Mouse (Mus musculus) heart, embryonic 16.5 days (tissue): ENCODE results near the gene Vegfa. TPM values are rescaled to one million over a fixed set of nuclear protein-coding genes. Genes with fewer than 3 reads are reported as not detected.

Source experiments
- ATAC-seq: fragments of 200-750 bp; cut with Nextera tagmentation; replicated peaks from 2 replicates; pipeline ENCODE4 v1.8.0; 2017; ENCODE audit warnings: moderate number of reproducible peaks; ENCODE audit not compliant: insufficient read depth, low FRiP score; ENCODE audit errors: extremely low read depth
- H3K27ac ChIP-seq: fragments of 300-500 bp; sonication (generic); 2 replicates; pipeline ENCODE4 v1.5.1; 2014; ENCODE audit warnings: mild to moderate bottlenecking, low read length, control low read depth, moderate library complexity
- H3K27me3 ChIP-seq: fragments of 300-500 bp; sonication (generic); 2 replicates; pipeline ENCODE4 v1.6.1; 2014; ENCODE audit warnings: low read length, mixed read lengths; ENCODE audit not compliant: control insufficient read depth, insufficient read depth
- H3K36me3 ChIP-seq: fragments of 300-500 bp; sonication (generic); 2 replicates; pipeline ENCODE4 v1.6.1; 2014; ENCODE audit not compliant: control insufficient read depth, insufficient read depth
- H3K4me1 ChIP-seq: fragments of 300-500 bp; sonication (generic); 2 replicates; pipeline ENCODE4 v1.6.1; 2014; ENCODE audit warnings: low read length, mixed read lengths; ENCODE audit not compliant: control insufficient read depth, insufficient read depth
- H3K4me2 ChIP-seq: fragments of 300-500 bp; sonication (generic); 2 replicates; pipeline ENCODE4 v1.6.1; 2014; ENCODE audit warnings: low read depth, mild to moderate bottlenecking, control low read depth, low read length
- H3K4me3 ChIP-seq: fragments of 300-500 bp; sonication (generic); 2 replicates; pipeline ENCODE4 v1.5.1; 2014; ENCODE audit warnings: mild to moderate bottlenecking, control low read depth, low read length
- H3K9ac ChIP-seq: fragments of 300-500 bp; sonication (generic); 2 replicates; pipeline ENCODE4 v1.6.1; 2014; ENCODE audit warnings: low read length, control low read depth
- H3K9me3 ChIP-seq: fragments of 300-500 bp; sonication (generic); replicated peaks from 2 replicates; pipeline ENCODE4 v1.6.1; 2016; ENCODE audit warnings: low read length; ENCODE audit not compliant: control insufficient read depth
- WGBS: fragments of 180-500 bp; shearing (Covaris S2); extraction: QIAGEN DNeasy Blood & Tissue Kit; methylation state at CpG from one replicate; pipeline ENCODE4 v1.1.7; 2014; 5-methylcytosine and 5-hydroxymethylcytosine counted together
- polyA plus RNA-seq: library from polyadenylated mRNA; unstranded; fragments of >200 nt; fragmentation: Nextera tagmentation; extraction: Ambion mirVana; gene quantifications from 2 replicates; pipeline ENCODE4 v1.2.1, GENCODE M21; 2015

Vegfa gene
- polyA plus RNA-seq, 1 experiment from 2014 or later, result 6.4 TPM

DNA sequence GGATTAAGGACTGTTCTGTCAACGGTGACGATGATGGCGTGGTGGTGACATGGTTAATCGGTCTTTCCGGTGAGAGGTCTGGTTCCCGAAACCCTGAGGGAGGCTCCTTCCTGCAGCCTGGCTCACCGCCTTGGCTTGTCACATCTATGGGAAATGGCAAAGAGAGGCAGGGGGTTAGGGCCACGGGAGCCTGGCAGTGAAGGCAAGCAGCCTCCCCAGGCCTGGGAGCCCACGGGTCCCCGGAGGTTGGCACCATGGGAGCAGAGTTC lies 13.5 kb downstream of the Vegfa start:
- Histone ChIP-seq H3K4me2 (no peak overlapping the region), H3K4me3 (no peak overlapping the region), H3K36me3 (peaks cover 60% of the 10 kb centered on the region), H3K27ac (no peak overlapping the region), H3K9me3 (no peaks in the 10 kb centered on the region), H3K9ac (no peak overlapping the region), H3K27me3 (no peaks in the 10 kb centered on the region), H3K4me1 (peaks cover 18% of the 10 kb centered on the region)
- WGBS, result 70% methylated on average over 10 of the region's 10 CpGs
- no peak for ATAC-seq

DNA sequence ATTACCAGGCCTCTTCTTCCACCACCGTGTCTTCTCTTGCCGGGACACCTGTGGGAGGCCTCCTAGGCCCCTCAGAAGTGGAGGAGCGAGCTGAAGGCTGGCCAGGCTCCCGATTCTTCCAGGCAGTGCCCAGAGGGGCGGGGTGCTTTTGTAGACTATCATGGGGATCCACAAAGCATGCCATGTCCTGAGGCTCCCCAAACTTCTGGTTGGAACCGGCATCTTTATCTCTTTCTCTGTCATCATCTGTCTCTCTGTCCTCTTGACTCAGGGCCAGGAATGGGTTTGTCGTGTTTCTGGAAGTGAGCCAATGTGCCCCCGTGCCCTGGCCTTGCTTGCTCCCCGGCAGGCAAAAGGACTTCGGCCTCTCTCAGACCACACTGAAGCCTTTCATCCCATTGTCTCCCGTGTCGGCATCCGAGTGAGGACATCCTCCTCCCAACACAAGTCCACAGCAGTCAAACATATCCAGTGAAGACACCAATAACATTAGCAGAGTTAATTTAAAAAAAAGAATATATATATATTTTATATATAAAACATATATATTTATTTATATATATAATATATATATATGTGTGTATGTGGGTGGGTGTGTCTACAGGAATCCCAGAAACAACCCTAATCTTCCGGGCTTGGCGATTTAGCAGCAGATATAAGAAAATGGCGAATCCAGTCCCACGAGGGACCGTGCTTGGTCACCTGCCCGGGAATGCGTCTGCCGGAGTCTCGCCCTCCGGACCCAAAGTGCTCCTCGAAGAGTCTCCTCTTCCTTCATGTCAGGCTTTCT lies 14.0 kb downstream of the Vegfa start:
- Histone ChIP-seq H3K4me1 (peaks cover 14% of the 10 kb centered on the region), H3K4me2 (no peak overlapping the region), H3K4me3 (no peak overlapping the region), H3K9me3 (no peaks in the 10 kb centered on the region), H3K27me3 (no peaks in the 10 kb centered on the region), H3K27ac (no peak overlapping the region), H3K9ac (no peak overlapping the region), H3K36me3 (peaks cover 55% of the 10 kb centered on the region)
- ATAC-seq, result no peak
- WGBS, result 57% methylated on average over 24 of the region's 24 CpGs

DNA sequence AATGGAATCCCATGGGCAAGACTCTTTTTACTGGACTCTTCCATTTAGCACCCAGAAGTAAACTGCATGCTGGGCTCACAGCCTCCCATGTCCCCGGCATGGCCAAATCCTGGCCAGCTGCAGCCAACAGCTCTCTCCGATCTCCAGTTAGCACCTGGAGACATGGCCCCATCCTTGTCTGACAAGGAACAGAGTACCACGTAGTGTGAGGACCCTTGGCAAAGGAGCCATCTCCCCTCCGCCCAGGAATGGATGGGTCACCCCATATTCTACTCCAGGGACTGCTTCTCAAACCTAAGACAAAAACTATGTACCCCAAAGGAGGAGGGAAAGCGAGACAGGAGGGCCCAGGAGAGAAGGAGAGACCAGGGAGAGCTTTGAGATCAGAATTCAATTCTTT lies 15.6 kb downstream of the Vegfa start:
- no peak overlapping the region for H3K4me3 ChIP-seq
- H3K36me3 ChIP-seq, result peaks cover 40% of the 10 kb centered on the region
- no peak overlapping the region for H3K4me2 ChIP-seq
- no peaks in the 10 kb centered on the region for H3K27me3 ChIP-seq
- H3K9me3 ChIP-seq, result no peaks in the 10 kb centered on the region
- H3K9ac ChIP-seq, result no peak overlapping the region
- H3K27ac ChIP-seq, result no peak overlapping the region
- 85% methylated on average over 5 of the region's 5 CpGs for WGBS
- no peak for ATAC-seq
- peaks cover 8% of the 10 kb centered on the region; the same call in 1 of the 2 replicates for H3K4me1 ChIP-seq

- WGBS, result 81% methylated on average over 6 of the region's 6 CpGs
- no peak overlapping the region for H3K9ac ChIP-seq
- peaks cover 33% of the 10 kb centered on the region for H3K36me3 ChIP-seq
These were observed 16.2 kb downstream of the Vegfa start for GRCm38 (mm10) chr17:46015967-46016366.

GRCm38 (mm10) chr17:46014935-46015334 lies 17.2 kb downstream of the Vegfa start:
- Histone ChIP-seq H3K27ac (no peak overlapping the region), H3K9ac (no peak overlapping the region), H3K4me3 (no peak overlapping the region), H3K27me3 (no peaks in the 10 kb centered on the region), H3K36me3 (peaks cover 24% of the 10 kb centered on the region), H3K9me3 (no peaks in the 10 kb centered on the region), H3K4me1 (peaks cover 8% of the 10 kb centered on the region; the same call in 1 of the 2 replicates), H3K4me2 (no peak overlapping the region)
- 84% methylated on average over 2 of the region's 2 CpGs for WGBS
- no peak for ATAC-seq

More at GRCm38 (mm10) chr17:46015967-46016366, 16.2 kb downstream of the Vegfa start:
- Histone ChIP-seq H3K4me3 (no peak overlapping the region), H3K27ac (no peak overlapping the region), H3K4me1 (peaks cover 8% of the 10 kb centered on the region; the same call in 1 of the 2 replicates), H3K4me2 (no peak overlapping the region), H3K9me3 (no peaks in the 10 kb centered on the region), H3K27me3 (no peaks in the 10 kb centered on the region)
- no peak; the same call in 1 of the 2 replicates for ATAC-seq

GRCm38 (mm10) chr17:46013549-46013948 lies 18.6 kb downstream of the Vegfa start:
- no peak overlapping the region for H3K27ac ChIP-seq
- no peaks in the 10 kb centered on the region for H3K27me3 ChIP-seq
- ATAC-seq, result no peak
- WGBS, result 83% methylated on average over 15 of the region's 15 CpGs
- H3K9ac ChIP-seq, result no peak overlapping the region
- H3K4me2 ChIP-seq, result no peak overlapping the region
- H3K9me3 ChIP-seq, result no peaks in the 10 kb centered on the region
- peaks cover 15% of the 10 kb centered on the region for H3K36me3 ChIP-seq
- no peak overlapping the region for H3K4me3 ChIP-seq
- peaks cover 11% of the 10 kb centered on the region; the same call in 1 of the 2 replicates for H3K4me1 ChIP-seq

DNA sequence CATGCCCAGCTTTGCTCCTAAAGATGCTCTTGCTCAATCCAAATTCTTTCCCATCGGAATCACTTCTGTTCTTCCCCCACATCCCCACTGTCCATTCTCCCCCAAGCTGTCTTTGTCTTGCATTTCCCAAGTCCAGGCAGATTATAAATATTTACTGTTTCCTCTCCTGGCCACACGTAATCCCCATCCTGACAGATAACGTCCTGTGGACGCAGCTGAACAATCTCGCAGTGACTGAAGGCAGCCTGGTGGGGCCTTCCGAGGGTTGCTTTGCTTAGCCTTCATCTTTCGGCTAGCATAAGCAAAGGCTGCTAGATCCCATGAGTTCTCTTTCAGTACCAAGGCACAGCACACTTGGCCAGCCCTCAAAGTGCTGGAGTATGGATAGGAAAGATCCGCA lies 20.0 kb downstream of the Vegfa start:
- no peak for ATAC-seq
- H3K9ac ChIP-seq, result no peak overlapping the region

DNA sequence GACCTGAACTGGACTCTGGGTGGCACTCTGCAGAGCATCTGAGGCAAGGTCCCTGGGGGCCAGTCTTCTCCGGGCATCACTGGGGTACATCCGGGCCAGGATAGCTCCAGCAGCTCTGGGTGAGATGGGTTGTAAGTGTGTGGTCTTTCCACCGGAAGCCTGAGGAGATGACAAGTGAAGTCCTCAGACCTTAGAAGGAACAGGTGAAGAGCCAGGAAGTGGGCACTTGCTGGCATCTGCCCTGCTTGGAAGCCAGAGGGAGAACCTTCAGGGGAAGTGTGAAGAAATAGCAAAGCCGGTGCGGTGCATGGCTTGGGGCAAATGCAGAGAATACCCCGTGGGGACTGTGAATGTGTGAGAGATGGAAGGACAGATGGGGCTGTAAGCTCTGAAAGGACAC lies 21.7 kb downstream of the Vegfa start:
- no peak overlapping the region for H3K9ac ChIP-seq
- no peak overlapping the region for H3K27ac ChIP-seq
- ATAC-seq, result no peak
- H3K4me1 ChIP-seq, result peaks cover 6% of the 10 kb centered on the region; the same call in 1 of the 2 replicates
- no peaks in the 10 kb centered on the region for H3K9me3 ChIP-seq
- H3K4me2 ChIP-seq, result no peak overlapping the region
- no peaks in the 10 kb centered on the region for H3K27me3 ChIP-seq
- no peak overlapping the region for H3K4me3 ChIP-seq
- no peaks in the 10 kb centered on the region for H3K36me3 ChIP-seq
- 82% methylated on average over 6 of the region's 6 CpGs for whole genome bisulfite sequencing

More for the DNA sequence above, 20.0 kb downstream of the Vegfa start:
- Histone ChIP-seq H3K4me3 (no peak overlapping the region), H3K27ac (no peak overlapping the region), H3K9me3 (no peaks in the 10 kb centered on the region), H3K27me3 (no peaks in the 10 kb centered on the region), H3K4me2 (no peak overlapping the region), H3K36me3 (peaks cover 5% of the 10 kb centered on the region; the same call in 1 of the 2 replicates), H3K4me1 (peaks cover 6% of the 10 kb centered on the region; the same call in 1 of the 2 replicates)
- 45% methylated on average over 8 of the region's 8 CpGs for WGBS

GRCm38 (mm10) chr17:46009182-46009581 lies 23.0 kb downstream of the Vegfa start:
- peak; percentile 76 for ATAC-seq
- no peak overlapping the region for H3K9ac ChIP-seq
- no peaks in the 10 kb centered on the region for H3K36me3 ChIP-seq
- no peak overlapping the region for H3K4me2 ChIP-seq
- no peaks in the 10 kb centered on the region for H3K9me3 ChIP-seq
- H3K4me1 ChIP-seq, result peaks cover 8% of the 10 kb centered on the region
- no peak overlapping the region for H3K27ac ChIP-seq
- 34% methylated on average over 7 of the region's 7 CpGs for WGBS
- H3K27me3 ChIP-seq, result no peaks in the 10 kb centered on the region
- no peak overlapping the region for H3K4me3 ChIP-seq
